Mouse (Mus musculus): ENCODE measurements around the gene Cnga3. TPM values are rescaled to one million over a fixed set of nuclear protein-coding genes. Genes with fewer than 3 reads are reported as not detected.

Cnga3 gene
- polyA plus RNA-seq, 1 experiment from 2014 or later = 0.32 TPM

DNA sequence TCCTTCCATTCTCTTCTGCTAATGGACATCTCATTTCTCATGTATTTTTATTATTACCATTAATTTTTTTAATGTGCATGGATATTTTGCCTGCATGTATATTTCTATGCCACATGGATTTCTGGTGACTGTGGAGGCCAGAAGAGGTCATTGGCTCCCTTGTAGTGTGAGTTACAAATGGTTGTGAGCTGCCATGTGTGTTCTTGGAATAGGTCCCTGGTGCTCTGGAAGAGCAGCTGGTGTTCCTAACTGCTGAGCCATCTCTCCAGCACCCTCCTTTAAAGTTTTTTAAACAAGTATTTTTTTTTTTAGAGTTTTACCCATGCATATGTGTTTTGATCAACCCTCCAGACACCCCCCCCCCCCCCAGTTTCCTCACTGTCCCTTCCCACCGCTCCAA is 82.2 kb downstream of the Cnga3 start:
- Histone ChIP-seq H3K9ac (replicated peaks; ENCODE audit: low read length) (no peak overlapping the region), H3K9me3 (ENCODE audit: control insufficient read depth, low read length) (no peaks in the 10 kb centered on the region), H3K27me3 (ENCODE audit: control insufficient read depth, insufficient read depth, low read length) (no peaks in the 10 kb centered on the region), H3K27ac (replicated peaks; ENCODE audit: low read depth, low read length) (no peak overlapping the region), H3K36me3 (ENCODE audit: control insufficient read depth, insufficient read depth, low read length) (no peaks in the 10 kb centered on the region), H3K4me1 (ENCODE audit: control insufficient read depth, insufficient read depth, low read length) (peaks cover 11% of the 10 kb centered on the region), H3K4me3 (replicated peaks; ENCODE audit: low read depth, low read length) (no peak overlapping the region), H3K4me2 (ENCODE audit: low read length) (no peak overlapping the region)
- ATAC-seq (ENCODE audit: low FRiP score, low TSS enrichment) = no peak
- WGBS = 45% methylated on average over 1 of the region's 1 CpGs
- DNase-seq = no peak

DNA sequence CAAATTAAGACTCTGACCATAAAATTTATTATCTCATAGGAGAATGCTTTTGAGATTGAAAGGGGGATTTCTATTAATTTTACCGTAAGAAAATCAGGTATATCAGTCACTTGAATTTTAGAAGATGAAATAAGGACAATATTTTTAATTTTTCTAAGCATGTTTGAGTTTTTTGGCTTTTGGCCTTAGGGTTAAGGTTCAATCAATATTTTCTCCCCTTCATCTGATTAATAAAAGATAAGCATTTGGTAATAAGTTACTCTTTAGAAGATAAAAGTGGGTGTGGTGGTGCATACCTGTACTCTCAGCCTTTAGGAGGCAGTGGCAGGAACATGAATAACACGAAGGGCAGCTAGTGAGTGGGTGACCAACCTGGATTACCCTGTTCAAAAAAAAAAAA is 84.7 kb downstream of the Cnga3 start:
- Histone ChIP-seq H3K27me3 (ENCODE audit: control insufficient read depth, insufficient read depth, low read length) (no peaks in the 10 kb centered on the region), H3K9me3 (ENCODE audit: control insufficient read depth, low read length) (no peaks in the 10 kb centered on the region), H3K9ac (replicated peaks; ENCODE audit: low read length) (no peak overlapping the region), H3K4me3 (replicated peaks; ENCODE audit: low read depth, low read length) (no peak overlapping the region), H3K4me2 (ENCODE audit: low read length) (no peak overlapping the region), H3K4me1 (ENCODE audit: control insufficient read depth, insufficient read depth, low read length) (peaks cover 16% of the 10 kb centered on the region), H3K27ac (replicated peaks; ENCODE audit: low read depth, low read length) (no peak overlapping the region), H3K36me3 (ENCODE audit: control insufficient read depth, insufficient read depth, low read length) (no peaks in the 10 kb centered on the region)
- WGBS = 89% methylated on average over 2 of the region's 2 CpGs
- DNase-seq = no peak
- no peak for ATAC-seq (ENCODE audit: low FRiP score, low TSS enrichment)

DNA sequence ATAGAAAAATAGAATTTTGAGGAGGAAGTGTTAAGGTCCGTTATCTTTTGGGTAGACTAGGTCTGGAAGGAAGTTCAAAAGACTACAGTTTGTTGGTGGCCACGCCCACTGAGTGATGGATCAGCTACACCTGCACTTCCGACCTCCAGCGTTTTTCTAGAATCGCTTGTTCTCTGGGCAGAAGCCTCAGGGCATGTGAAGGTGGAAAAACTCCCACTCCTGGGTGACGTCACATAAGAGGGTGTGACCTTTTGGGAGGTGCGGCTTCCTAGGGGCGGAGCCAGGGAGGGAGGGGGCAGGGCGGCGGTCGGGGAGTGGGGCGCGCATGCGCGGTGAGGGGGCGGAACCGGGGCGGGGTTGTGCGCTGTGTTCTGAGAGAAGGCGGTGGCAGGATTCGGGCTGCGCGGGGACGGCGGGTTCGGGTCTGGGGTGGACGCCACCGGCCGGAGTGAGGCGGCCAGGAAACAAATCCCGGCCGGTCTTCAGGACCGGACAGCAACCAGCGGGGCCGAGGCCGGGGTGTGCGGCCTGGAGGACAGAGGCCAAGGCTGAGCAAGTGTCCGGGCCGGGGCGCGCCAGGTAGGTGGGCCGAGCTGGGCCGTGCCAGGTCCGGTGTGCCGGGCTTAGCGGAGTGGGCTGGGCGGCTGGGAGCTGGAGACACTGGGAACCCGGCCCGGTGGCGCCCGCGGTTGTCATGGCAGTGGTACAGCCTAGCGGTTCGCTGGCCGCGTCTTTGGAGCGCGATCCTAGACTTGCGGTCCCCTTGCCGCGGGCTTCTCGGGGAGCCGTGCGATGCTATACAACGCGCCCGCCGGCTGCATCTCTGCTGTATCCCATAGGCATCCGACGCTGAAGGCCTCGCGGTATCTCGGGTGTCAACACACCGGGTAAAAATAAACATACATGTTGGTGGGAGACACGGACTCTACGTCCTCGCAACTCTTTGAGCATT is 85.6 kb downstream of the Cnga3 start, which contains the start of gene Inpp4a:
TSS of gene Inpp4a (plus strand) at position 326 of the 952 bp plus-strand sequence.
- peak within 1 kb of the TSS; percentile 74 for H3K27ac ChIP-seq (replicated peaks; ENCODE audit: low read depth, low read length)

DNA sequence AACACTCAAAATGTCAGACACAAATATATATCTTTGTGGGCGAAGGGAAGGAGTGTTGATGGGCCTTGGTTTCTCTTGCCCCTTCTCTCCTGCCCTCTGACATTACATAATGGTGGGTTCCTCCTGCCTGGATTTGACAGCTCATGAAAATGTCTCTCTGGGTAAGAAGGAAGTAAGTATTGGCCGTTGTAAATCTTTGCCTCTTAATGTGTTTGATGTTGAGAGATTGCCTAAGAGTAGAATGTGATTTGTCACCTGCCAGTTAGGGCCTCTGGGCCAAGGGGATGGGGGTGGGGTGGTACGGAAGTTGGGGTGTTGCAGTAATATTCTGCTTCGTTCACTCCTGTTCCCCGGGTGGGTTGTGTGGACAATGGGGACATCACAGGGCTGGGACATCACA is 86.4 kb downstream of the Cnga3 start:
- Histone ChIP-seq H3K9me3 (ENCODE audit: control insufficient read depth, low read length) (no peaks in the 10 kb centered on the region), H3K4me3 (replicated peaks; ENCODE audit: low read depth, low read length) (peak overlapping the region; percentile 93), H3K27me3 (ENCODE audit: control insufficient read depth, insufficient read depth, low read length) (no peaks in the 10 kb centered on the region), H3K9ac (replicated peaks; ENCODE audit: low read length) (peak overlapping the region; percentile 89), H3K4me2 (ENCODE audit: low read length) (peak overlapping the region; percentile 70), H3K36me3 (ENCODE audit: control insufficient read depth, insufficient read depth, low read length) (no peaks in the 10 kb centered on the region), H3K4me1 (ENCODE audit: control insufficient read depth, insufficient read depth, low read length) (peaks cover 16% of the 10 kb centered on the region), H3K27ac (replicated peaks; ENCODE audit: low read depth, low read length) (peak overlapping the region; percentile 74; the same call in 1 of the 2 replicates)
- DNase-seq (no peak), ATAC-seq (ENCODE audit: low FRiP score, low TSS enrichment) (no peak)
- WGBS = 73% methylated on average over 5 of the region's 5 CpGs

More for the DNA sequence above, 85.6 kb downstream of the Cnga3 start, which contains the start of gene Inpp4a:
- Histone ChIP-seq H3K4me1 (ENCODE audit: control insufficient read depth, insufficient read depth, low read length) (peaks cover 16% of the 10 kb centered on the region), H3K4me2 (ENCODE audit: low read length) (peak within 1 kb of the TSS; percentile 70), H3K9me3 (ENCODE audit: control insufficient read depth, low read length) (no peaks in the 10 kb centered on the region), H3K27me3 (ENCODE audit: control insufficient read depth, insufficient read depth, low read length) (no peaks in the 10 kb centered on the region), H3K9ac (replicated peaks; ENCODE audit: low read length) (peak within 1 kb of the TSS; percentile 89), H3K36me3 (ENCODE audit: control insufficient read depth, insufficient read depth, low read length) (no peaks in the 10 kb centered on the region), H3K4me3 (replicated peaks; ENCODE audit: low read depth, low read length) (peak within 1 kb of the TSS; percentile 93)
- under 1% methylated on average over 77 of the region's 77 CpGs for WGBS
- DNase-seq (peak; percentile 96), ATAC-seq (ENCODE audit: low FRiP score, low TSS enrichment) (peak; percentile 91)

DNA sequence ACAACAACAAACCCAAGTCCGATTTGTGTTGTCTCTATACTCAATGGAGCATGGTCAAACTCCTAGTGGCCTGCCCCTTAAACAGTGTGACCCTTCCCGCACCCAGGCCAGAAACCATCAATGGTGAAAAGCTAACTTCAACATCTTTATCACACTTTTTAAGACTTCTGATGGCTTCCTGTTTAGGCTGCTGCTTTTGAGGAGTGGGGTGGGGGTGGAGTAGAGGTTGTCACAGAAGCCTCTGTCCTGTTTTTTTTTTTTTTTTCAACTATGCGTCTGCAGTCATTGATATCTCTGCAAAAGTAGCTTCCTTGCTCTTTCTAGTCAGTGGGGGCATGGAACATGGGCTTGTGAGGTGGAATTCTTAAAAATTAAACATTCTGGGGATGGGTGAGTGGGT is 88.6 kb downstream of the Cnga3 start:
- Histone ChIP-seq H3K27ac (replicated peaks; ENCODE audit: low read depth, low read length) (no peak overlapping the region), H3K4me3 (replicated peaks; ENCODE audit: low read depth, low read length) (no peak overlapping the region), H3K9ac (replicated peaks; ENCODE audit: low read length) (no peak overlapping the region), H3K9me3 (ENCODE audit: control insufficient read depth, low read length) (no peaks in the 10 kb centered on the region), H3K36me3 (ENCODE audit: control insufficient read depth, insufficient read depth, low read length) (no peaks in the 10 kb centered on the region), H3K27me3 (ENCODE audit: control insufficient read depth, insufficient read depth, low read length) (no peaks in the 10 kb centered on the region), H3K4me1 (ENCODE audit: control insufficient read depth, insufficient read depth, low read length) (peaks cover 16% of the 10 kb centered on the region), H3K4me2 (ENCODE audit: low read length) (no peak overlapping the region)
- DNase-seq (no peak), ATAC-seq (ENCODE audit: low FRiP score, low TSS enrichment) (no peak)
- 88% methylated on average over 3 of the region's 3 CpGs for WGBS

DNA sequence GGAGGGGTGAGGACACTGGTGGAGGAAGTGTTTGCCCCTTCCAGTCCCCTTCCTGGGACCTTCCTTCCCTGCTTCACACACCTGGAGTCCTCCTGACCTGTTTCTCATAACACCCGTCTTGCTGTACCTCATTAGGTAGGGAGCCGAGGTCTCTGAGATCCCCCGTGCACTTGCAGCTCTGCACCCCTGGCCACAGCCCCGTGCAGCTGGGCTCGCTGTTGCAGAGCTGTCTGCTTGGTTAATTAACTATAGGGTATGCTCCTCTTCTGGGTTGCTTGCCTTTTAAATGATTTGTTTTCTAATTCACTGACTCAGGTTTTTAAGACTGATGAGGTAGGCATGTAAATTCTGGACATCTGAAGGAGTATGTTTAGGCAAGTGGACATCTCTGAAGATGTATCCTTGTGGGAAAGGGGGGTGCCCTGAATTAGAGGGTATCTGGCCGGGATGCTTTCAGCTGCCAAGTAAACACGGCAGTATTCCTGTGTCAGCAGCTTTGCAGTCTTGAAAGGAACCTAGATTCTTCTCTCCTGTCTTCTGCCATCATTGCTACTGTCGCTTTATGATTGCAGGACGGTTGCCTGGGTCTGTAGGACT is 91.6 kb downstream of the Cnga3 start:
- no peak for DNase-seq
- no peak for ATAC-seq (ENCODE audit: low FRiP score, low TSS enrichment)
- H3K4me1 ChIP-seq (ENCODE audit: control insufficient read depth, insufficient read depth, low read length) = peaks cover 11% of the 10 kb centered on the region
- no peak overlapping the region for H3K4me2 ChIP-seq (ENCODE audit: low read length)
- H3K27me3 ChIP-seq (ENCODE audit: control insufficient read depth, insufficient read depth, low read length) = no peaks in the 10 kb centered on the region
- no peaks in the 10 kb centered on the region for H3K9me3 ChIP-seq (ENCODE audit: control insufficient read depth, low read length)
- WGBS = 78% methylated on average over 9 of the region's 9 CpGs
- no peak overlapping the region for H3K27ac ChIP-seq (replicated peaks; ENCODE audit: low read depth, low read length)
- no peak overlapping the region for H3K9ac ChIP-seq (replicated peaks; ENCODE audit: low read length)
- no peak overlapping the region for H3K4me3 ChIP-seq (replicated peaks; ENCODE audit: low read depth, low read length)
- no peaks in the 10 kb centered on the region for H3K36me3 ChIP-seq (ENCODE audit: control insufficient read depth, insufficient read depth, low read length)

DNA sequence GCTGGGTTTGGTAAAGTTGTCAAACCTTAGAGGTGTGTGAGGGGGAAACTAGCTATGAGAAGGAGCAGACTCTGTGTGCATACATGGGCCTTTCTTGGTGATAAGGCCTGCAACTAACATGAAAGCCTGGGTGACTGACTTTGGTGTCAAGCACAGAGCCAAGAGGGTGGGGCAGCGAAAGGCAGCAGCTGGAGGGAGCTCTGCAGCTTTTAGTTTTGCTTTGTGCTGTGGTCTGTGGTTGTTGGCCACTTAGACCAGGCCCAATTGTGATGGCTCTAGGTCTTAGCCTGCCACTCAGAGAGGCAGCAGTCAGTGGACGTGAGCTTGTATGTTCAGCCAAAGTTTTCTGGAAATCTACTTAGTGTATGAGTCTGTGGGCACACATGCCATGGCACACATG is 93.4 kb downstream of the Cnga3 start:
- Histone ChIP-seq H3K36me3 (ENCODE audit: control insufficient read depth, insufficient read depth, low read length) (no peaks in the 10 kb centered on the region), H3K4me3 (replicated peaks; ENCODE audit: low read depth, low read length) (no peak overlapping the region), H3K27ac (replicated peaks; ENCODE audit: low read depth, low read length) (no peak overlapping the region), H3K27me3 (ENCODE audit: control insufficient read depth, insufficient read depth, low read length) (no peaks in the 10 kb centered on the region), H3K4me2 (ENCODE audit: low read length) (no peak overlapping the region), H3K9me3 (ENCODE audit: control insufficient read depth, low read length) (no peaks in the 10 kb centered on the region), H3K4me1 (ENCODE audit: control insufficient read depth, insufficient read depth, low read length) (no peaks in the 10 kb centered on the region), H3K9ac (replicated peaks; ENCODE audit: low read length) (no peak overlapping the region)
- no peak for ATAC-seq (ENCODE audit: low FRiP score, low TSS enrichment)
- DNase-seq = no peak
- 88% methylated on average over 2 of the region's 2 CpGs for WGBS

DNA sequence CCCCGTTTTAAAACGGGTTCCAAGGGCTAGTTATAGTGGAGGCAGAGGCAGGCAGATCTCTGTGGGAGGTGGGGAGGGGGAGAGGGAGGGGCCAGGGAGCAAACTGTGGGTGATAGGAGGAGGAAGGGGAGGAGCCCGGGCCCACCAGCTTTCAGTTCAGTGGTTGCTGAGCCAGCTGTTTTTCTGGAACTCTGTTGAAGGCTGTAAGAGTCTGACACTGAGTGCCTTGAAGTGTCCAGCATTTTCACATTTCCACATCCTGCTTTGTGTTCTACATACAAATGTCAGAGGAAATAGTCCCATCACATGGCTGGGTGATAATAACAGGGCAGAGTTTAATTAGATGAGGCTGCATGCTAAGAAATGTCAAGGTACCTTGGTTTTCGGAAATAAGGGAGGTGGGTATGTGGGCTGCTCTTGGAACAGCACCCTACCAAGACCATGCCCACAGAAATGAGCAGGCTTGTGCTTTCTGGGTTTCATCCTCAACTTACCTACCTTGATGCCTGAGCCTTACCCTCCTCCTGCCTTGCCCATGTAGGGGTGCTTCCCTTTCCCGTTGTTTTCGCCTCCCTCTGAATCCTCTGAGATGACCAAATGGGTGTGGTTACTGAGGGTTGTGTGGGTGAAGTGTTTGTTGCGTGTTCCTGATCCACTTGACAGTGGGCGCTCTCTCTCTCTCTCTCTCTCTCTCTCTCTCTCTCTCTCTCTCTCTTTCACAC is 93.9 kb downstream of the Cnga3 start:
- no peak for DNase-seq
- H3K27ac ChIP-seq (replicated peaks; ENCODE audit: low read depth, low read length) = no peak overlapping the region
- H3K4me1 ChIP-seq (ENCODE audit: control insufficient read depth, insufficient read depth, low read length) = no peaks in the 10 kb centered on the region
- ATAC-seq (ENCODE audit: low FRiP score, low TSS enrichment) = no peak
- H3K36me3 ChIP-seq (ENCODE audit: control insufficient read depth, insufficient read depth, low read length) = no peaks in the 10 kb centered on the region
- H3K4me2 ChIP-seq (ENCODE audit: low read length) = no peak overlapping the region
- no peak overlapping the region for H3K4me3 ChIP-seq (replicated peaks; ENCODE audit: low read depth, low read length)
- no peak overlapping the region for H3K9ac ChIP-seq (replicated peaks; ENCODE audit: low read length)
- no peaks in the 10 kb centered on the region for H3K9me3 ChIP-seq (ENCODE audit: control insufficient read depth, low read length)
- H3K27me3 ChIP-seq (ENCODE audit: control insufficient read depth, insufficient read depth, low read length) = no peaks in the 10 kb centered on the region
- WGBS = 88% methylated on average over 8 of the region's 8 CpGs
